Mouse (Mus musculus): ENCODE measurements around the gene Khdrbs1. TPM values are rescaled to one million over a fixed set of nuclear protein-coding genes. Genes with fewer than 3 reads are reported as not detected.

The Khdrbs1 gene
- total RNA-seq, 2 experiments from 2014 or later = 67.8 to 76.8 TPM

DNA sequence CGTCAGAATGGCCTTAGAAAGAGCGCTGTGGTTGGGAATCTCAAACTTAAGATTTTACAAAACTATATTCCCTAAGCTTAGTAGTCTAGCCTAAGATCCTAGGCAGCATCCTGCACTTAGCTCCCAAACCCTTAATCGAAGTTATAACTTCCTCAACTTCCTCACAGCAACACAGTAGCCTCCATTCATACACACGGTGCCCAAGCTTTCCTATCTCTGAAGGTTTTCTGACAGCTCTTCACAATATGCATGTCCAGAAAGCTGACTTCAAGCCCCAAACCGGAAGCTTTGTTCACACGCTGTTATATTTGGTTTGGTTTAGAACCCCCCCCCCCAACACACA lies 46.3 kb downstream of the Khdrbs1 start:
- no peak for DNase-seq
- intact Hi-C loops (cut with DNase I) = loop anchor here (1.0 kb wide), 1 partner anchor 22 kb away; no protein-coding TSS in a partner anchor

DNA sequence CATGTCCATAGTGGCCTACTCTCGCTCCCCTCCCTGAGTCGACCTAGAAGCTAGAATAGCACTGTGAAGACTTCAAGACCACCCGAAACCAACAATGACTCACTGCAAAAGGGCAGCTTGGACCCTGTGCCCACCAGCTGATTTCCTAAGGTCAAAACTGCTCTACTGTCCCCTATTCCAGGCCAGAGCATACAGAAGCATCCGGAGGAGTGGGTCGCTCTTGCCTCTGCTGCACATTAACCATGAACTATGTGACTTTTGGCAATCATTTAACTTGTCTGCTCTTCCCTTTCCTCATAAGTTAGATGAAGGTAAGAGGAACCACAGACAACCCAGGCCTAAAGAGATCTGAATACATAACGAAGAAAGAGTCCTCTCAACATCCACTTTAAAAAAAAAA lies 57.6 kb downstream of the Khdrbs1 start:
- intact Hi-C loops (cut with DNase I) = no loop called here

DNA sequence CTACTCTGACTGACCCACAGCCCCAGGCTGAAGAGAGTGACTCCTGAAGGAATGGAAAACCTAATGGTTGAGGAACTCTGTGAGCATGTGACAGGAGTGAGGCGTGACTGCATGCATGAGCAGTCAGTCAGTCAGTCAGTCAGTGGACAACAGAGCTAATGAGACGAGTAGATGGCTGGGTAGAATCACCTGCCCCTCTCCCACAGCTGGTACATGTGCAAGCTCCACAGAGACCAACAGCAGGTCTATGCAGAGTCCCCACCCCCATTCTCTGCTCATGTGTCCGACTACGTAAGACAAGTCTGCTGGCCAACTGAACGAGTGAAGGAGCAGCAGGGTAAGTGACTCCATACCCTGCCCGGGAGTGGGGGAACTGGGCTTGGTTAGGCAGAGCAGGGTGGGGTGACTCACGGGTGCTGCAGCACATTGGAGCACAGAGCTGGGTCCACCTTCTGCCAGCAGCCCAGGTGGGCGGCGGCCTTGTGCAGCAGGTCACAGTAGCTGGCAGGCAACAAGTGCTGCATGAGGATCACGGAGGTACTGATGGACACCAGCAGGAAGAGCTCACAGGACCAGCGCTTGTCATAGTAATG lies 58.1 kb downstream of the Khdrbs1 start:
- intact Hi-C loops (cut with DNase I) = no loop called here
- no peak for DNase-seq

More for the DNA sequence above, 57.6 kb downstream of the Khdrbs1 start:
- DNase-seq = no peak

DNA sequence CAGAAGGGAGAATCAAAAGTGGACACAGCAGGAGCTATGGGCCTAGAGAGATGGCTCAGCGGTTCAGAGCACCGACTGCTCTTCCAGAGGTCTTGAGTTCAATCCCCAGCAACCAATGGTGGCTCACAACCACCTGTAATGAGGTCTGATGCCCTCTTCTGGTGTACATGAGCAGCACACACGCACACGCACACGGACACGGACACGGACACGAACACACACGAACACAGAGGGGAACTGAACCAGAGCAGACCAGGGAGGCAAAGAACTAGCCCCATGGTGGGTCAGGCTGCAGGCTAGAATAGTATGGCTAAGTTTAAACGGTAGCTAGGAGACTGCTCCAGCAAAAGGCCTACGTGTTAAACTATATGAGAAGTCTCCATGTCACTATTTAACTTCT lies 60.3 kb downstream of the Khdrbs1 start:
- intact Hi-C loops (cut with DNase I) = no loop called here
- DNase-seq = no peak

DNA sequence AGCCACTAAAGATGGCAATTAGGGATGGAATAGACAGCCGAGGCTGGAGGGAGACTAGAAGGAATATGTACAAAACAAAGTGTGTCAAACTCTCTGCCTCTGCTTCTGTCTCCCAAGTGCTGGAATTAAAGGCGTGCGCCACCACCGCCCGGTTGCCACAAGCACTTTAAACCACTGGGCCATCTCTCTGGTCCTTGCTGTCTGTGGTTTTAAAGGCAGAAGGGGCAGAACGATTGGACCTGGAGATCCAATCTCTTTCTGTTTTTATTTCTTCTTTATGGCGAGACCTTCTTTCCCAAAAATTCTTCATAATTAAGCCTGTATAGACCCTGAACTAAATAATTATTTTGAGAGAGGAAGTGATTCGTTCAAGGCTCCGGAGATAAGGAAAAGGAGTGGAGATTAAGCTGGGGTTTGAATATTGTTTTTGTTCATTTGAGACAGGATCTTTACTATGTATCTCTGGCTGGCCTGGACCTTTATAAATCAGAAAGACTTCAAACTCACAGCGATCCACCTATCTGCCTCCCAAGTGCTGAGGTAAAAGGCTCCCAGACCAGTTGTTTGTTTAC lies 69.1 kb downstream of the Khdrbs1 start:
- DNase-seq = peak in 1 of 2 experiments; percentile 15
- intact Hi-C loops (cut with DNase I) = loop anchor here (1.0 kb wide), 1 partner anchor 23 kb away; the partner anchor contains the start of gene Tmem39b

DNA sequence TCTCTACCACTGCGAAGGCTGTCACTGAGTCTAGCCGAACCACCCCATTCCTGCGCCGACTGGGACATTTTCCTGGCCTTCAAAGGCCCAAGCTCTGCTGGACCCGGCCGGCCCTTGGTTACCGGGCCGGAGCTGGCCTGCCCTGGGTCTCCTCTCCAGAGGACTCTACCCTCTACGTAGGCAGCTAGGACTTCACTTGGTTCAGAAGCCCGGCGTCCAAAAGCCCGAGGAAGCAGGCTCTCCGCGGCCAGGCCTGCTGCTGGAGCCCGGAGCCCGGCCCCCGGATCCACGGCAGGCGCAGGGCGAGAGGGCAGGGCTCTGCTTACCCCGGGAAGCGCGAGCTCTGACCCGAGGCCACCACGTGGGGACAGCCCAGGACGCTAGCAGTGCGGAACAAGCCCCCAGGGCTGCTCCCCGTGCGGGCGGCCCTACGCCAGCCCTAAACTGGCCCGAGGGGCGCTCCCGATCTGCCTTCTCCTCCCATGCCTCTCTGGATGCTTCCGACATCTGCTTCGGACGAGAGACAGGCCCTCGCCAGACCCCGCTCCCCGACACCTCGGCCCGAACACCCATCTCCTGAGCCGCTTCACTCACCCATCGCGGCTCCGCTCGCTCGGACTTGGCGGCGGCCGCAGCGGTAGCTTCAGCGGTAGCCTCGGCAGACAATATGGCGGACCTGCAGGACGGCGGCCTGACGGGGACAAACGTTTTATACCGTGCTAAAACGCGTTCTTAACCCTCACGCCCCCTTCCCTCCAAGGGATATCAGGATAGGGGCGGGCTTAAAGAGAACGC lies 69.8 kb downstream of the Khdrbs1 start, which contains the start of gene Kpna6:
TSS of gene Kpna6 (minus strand) at position 685 of the 795 bp plus-strand sequence.
- DNase-seq = peak; percentile 95 to 96
- intact Hi-C loops (cut with DNase I) = no loop called here

DNA sequence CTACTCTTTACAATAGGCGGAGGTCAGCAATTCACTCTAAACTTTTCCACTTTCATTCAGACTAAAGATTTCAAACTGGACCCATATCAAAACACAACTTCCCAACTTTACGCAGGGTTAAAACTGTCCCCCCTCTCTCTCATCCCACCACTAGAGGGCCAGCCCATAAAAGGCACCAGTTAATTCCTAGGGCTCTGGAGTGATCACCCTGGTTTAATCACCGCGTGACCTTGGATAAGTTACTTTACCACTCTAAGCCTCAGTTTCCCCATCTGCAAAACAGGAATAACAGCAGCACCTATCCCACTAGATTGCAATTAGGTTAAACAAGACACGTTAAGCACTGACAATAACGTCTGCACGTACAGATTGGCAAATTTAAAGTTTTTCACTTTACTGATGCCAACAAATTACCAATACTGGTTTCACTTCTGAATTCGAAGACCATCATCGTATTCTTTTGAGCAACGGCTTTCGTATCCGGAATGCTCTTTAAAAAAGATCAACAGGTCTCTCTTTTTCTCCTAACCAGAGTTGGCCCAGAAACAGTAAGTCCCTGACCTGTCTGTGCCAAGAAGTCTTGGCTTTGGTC lies 70.5 kb downstream of the Khdrbs1 start:
- DNase-seq = peak; percentile 63 to 73
- intact Hi-C loops (cut with DNase I) = no loop called here

DNA sequence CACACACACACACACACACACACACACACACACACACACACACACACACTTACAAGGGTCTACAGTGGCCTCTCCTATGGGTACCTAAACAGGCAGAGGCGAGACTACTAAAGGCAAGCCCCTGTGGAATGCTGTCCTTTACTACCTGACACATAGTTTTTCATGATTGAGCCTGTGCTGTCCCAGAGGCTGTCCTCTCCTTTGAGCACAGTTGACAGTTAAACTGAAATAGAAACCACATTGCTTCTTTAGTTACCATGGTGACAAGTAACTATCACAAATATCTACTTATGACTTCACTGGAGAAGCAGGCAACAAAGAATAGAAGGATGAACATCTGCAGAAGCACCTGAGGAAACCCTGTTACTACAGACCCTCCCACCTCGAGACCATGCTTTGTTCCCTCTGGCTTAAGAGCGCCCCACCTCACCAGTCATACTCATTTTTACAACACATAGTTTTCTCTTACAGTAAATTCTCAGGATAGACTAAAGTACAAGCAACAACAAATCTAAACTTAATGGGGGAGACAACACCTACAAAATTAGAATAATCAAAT lies 79.8 kb downstream of the Khdrbs1 start:
- intact Hi-C loops (cut with DNase I) = no loop called here
- no peak for DNase-seq

DNA sequence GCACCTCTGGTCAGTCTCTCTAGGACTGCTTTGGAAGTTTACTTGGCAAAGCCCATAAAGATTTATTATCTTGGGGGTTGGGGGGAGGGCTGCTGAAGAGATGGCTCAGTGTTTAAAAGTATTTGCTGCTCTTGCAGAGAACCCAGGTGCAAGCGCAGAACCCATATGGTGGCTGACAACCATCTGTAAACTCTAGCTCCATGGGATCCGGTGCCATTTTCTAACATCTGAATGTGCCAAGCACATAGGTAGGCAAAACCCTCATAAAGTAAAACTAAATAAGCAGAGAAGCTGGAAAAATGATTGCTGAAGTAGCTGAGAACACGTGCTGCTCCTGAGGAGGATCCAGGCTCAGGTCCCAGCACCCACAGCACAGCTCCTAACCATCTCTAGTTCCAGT lies 80.5 kb downstream of the Khdrbs1 start:
- DNase-seq = no peak
- intact Hi-C loops (cut with DNase I) = no loop called here

DNA sequence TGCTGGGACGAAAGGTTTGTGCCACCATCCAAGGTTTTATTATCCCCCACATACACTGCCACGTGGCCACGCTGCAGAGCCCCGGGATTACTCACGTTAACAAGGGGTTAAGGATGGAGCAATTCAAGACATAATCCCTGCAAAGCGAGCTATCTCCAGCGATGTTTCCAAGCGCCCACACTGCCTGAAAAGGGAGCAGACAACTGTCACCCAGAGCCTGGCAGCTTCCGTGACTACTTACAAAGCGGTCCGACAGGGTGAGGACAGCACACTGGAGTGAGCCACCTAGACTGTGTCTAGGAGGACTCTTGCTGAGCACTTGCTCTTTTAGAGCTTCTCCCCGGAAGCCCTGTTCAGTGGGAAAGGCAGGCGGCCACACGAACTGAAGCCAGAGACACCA lies 87.3 kb downstream of the Khdrbs1 start:
- intact Hi-C loops (cut with DNase I) = no loop called here
- no peak for DNase-seq

Small RNA genes within 50 kb of the gene (microRNA-seq; reads per million reads assigned to microRNA genes)
- gene Gm28017 (0 reads per million in 2 experiments), gene Mir7016 (0.24 to 1.4 reads per million in 2 experiments)

Other genes with a start within 250 kb of the Khdrbs1 start
- 10 to 100 TPM; 42.3 to 63.4 TPM for gene Marcksl1, start 228.7 kb downstream of the Khdrbs1 start, total RNA-seq (2021)
- gene Hdac1, start 199.6 kb downstream of the Khdrbs1 start, total RNA-seq (2021) = 10 to 100 TPM; 35.1 to 38.1 TPM
- gene Lck, start 168.7 kb downstream of the Khdrbs1 start, total RNA-seq (2021) = 1 to 10 TPM; 2.1 to 3.9 TPM
- gene Fam167b, start 163.8 kb downstream of the Khdrbs1 start, total RNA-seq (2021) = 1 to 10 TPM; 1.7 to 1.9 TPM
- 100 to 1,000 TPM; 143 to 144 TPM for gene Eif3i, start 141.7 kb downstream of the Khdrbs1 start, total RNA-seq (2021)
- 10 to 100 TPM; 61.7 to 63.5 TPM for gene Tmem234, start 141.6 kb downstream of the Khdrbs1 start, total RNA-seq (2021)
- under 1 TPM; 0.52 to 0.84 TPM for gene Dcdc2b, start 128.0 kb downstream of the Khdrbs1 start, total RNA-seq (2021)
- gene Iqcc, start 123.2 kb downstream of the Khdrbs1 start, total RNA-seq (2021) = 10 to 100 TPM; 13.1 to 18.2 TPM
- gene Ccdc28b, start 118.4 kb downstream of the Khdrbs1 start, total RNA-seq (2021) = 10 to 100 TPM; 35.0 to 41.0 TPM
- gene Txlna, start 101.2 kb downstream of the Khdrbs1 start, total RNA-seq (2021) = 10 to 100 TPM; 34.1 to 39.7 TPM
- 10 to 100 TPM; 73.5 to 75.9 TPM for gene Kpna6, start 69.5 kb downstream of the Khdrbs1 start, total RNA-seq (2021)
- 1 to 10 TPM; 4.6 to 6.2 TPM for gene Tmem39b, start 45.5 kb downstream of the Khdrbs1 start, total RNA-seq (2021)
- 100 to 1,000 TPM; 243 to 271 TPM for gene Ptp4a2, start 68.9 kb upstream of the Khdrbs1 start, total RNA-seq (2021)
- gene Spocd1, start 186.9 kb upstream of the Khdrbs1 start, total RNA-seq (2021) = under 1 TPM in 1 of 2 experiments, not detected in 1; 0.07 TPM
- gene Adgrb2, start 242.6 kb upstream of the Khdrbs1 start, total RNA-seq (2021) = 1 to 10 TPM; 3.2 to 3.4 TPM